Mouse (Mus musculus) thymus, adult 2 months (tissue): ENCODE results near the gene Stx8. TPM values are rescaled to one million over a fixed set of nuclear protein-coding genes. Genes with fewer than 3 reads are reported as not detected.
A peak's percentile ranks its signal among the peaks of the same experiment; 100 is the strongest.

Experiments used
- DNase-seq: peaks from one replicate; pipeline ENCODE4 v3.0.0; 2021
- H3K27ac ChIP-seq: fragments of 200-500 bp; 2 replicates; pipeline ENCODE4 v1.5.1; 2012; ENCODE audit warnings: low read length, control low read depth; ENCODE audit not compliant: control insufficient read depth, insufficient read depth
- H3K27me3 ChIP-seq: fragments of 200-500 bp; 2 replicates; pipeline ENCODE4 v1.6.1; 2012; ENCODE audit warnings: mild to moderate bottlenecking, low read length, moderate library complexity, mixed read lengths; ENCODE audit not compliant: control insufficient read depth, insufficient read depth
- H3K36me3 ChIP-seq: fragments of 200-500 bp; 2 replicates; pipeline ENCODE4 v1.6.1; 2012; ENCODE audit warnings: mild to moderate bottlenecking, low read length, moderate library complexity; ENCODE audit not compliant: control insufficient read depth, insufficient read depth
- H3K4me1 ChIP-seq: fragments of 200-500 bp; replicated peaks from 2 replicates; pipeline ENCODE4 v1.6.1; 2012; ENCODE audit warnings: low read length; ENCODE audit not compliant: control insufficient read depth, insufficient read depth
- H3K4me3 ChIP-seq: fragments of 200-500 bp; 2 replicates; pipeline ENCODE4 v1.5.1; 2012; ENCODE audit warnings: mild to moderate bottlenecking, low read length, control low read depth, moderate library complexity; ENCODE audit not compliant: control insufficient read depth, insufficient read depth
- CTCF ChIP-seq: fragments of 200-500 bp; IDR thresholded peaks from 2 replicates; pipeline ENCODE4 v1.5.1; 2012; ENCODE audit warnings: mild to moderate bottlenecking, control low read depth, low read length, moderate library complexity, borderline replicate concordance; ENCODE audit not compliant: control insufficient read depth, poor library complexity, insufficient read depth; ENCODE audit errors: extremely low read depth
- POLR2A ChIP-seq: fragments of 200-500 bp; IDR thresholded peaks from 2 replicates; pipeline ENCODE4 v1.6.1; 2012; ENCODE audit warnings: mild to moderate bottlenecking, low read length, control low read depth, moderate library complexity; ENCODE audit not compliant: control insufficient read depth, poor library complexity, insufficient read depth; ENCODE audit errors: extremely low read depth
- WGBS: fragments of 180-500 bp; shearing (Covaris S2); methylation state at CpG from one replicate; pipeline ENCODE4 v1.1.7; 2018; 5-methylcytosine and 5-hydroxymethylcytosine counted together
- polyA plus RNA-seq: library from polyadenylated mRNA; depleted of rRNA; stranded (reverse); fragments of >200 nt; gene quantifications from 2 replicates; pipeline ENCODE4 v1.2.3, GENCODE M21; 2012

Stx8 gene
- polyA plus RNA-seq, 1 experiment: 8.2 TPM

GRCm38 (mm10) chr11:67921827-67922754 is 43.9 kb upstream of the Stx8 start, which contains the start of gene Usp43:
Gene Usp43 (minus strand): TSS chr11:67922153.
- TF ChIP-seq POLR2A: 0 out of 2 replicates have a peak, but pooled peaks have one; percentile 18
- no peak for TF ChIP-seq CTCF
- peaks cover 8% of the 10 kb centered on the region; the same call in 1 of the 2 replicates for H3K27me3 ChIP-seq
- H3K4me3 ChIP-seq: peak within 1 kb of the TSS; percentile 32
- H3K36me3 ChIP-seq: no peaks in the 10 kb centered on the region
- peaks cover 14% of the 10 kb centered on the region for H3K4me1 ChIP-seq
- WGBS: 1% methylated on average over 79 of the region's 80 CpGs
- H3K27ac ChIP-seq: no peak within 1 kb of the TSS
- peak; percentile 31 for DNase-seq

- Histone ChIP-seq H3K4me1 (peaks cover 14% of the 10 kb centered on the region), H3K36me3 (no peaks in the 10 kb centered on the region), H3K27me3 (peaks cover 8% of the 10 kb centered on the region; the same call in 1 of the 2 replicates), H3K27ac (no peak overlapping the region), H3K4me3 (peak overlapping the region; percentile 32)
- peak; percentile 80 for DNase-seq
- TF ChIP-seq CTCF (no peak), POLR2A (no peak)
- whole genome bisulfite sequencing: under 1% methylated on average over 12 of the region's 12 CpGs
These were observed 43.3 kb upstream of the Stx8 start for GRCm38 (mm10) chr11:67922755-67923125.

GRCm38 (mm10) chr11:67923720-67924119 is 42.3 kb upstream of the Stx8 start:
- Histone ChIP-seq H3K36me3 (no peaks in the 10 kb centered on the region), H3K27ac (no peak overlapping the region), H3K27me3 (peaks cover 8% of the 10 kb centered on the region; the same call in 1 of the 2 replicates), H3K4me3 (no peak overlapping the region), H3K4me1 (peaks cover 14% of the 10 kb centered on the region)
- no peak for TF ChIP-seq POLR2A
- TF ChIP-seq CTCF: no peak
- 98% methylated on average over 5 of the region's 5 CpGs for WGBS
- DNase-seq: no peak

GRCm38 (mm10) chr11:67925000-67925399 is 41.0 kb upstream of the Stx8 start:
- Histone ChIP-seq H3K4me3 (no peak overlapping the region), H3K4me1 (peaks cover 14% of the 10 kb centered on the region), H3K27me3 (peaks cover 8% of the 10 kb centered on the region; the same call in 1 of the 2 replicates), H3K27ac (no peak overlapping the region), H3K36me3 (no peaks in the 10 kb centered on the region)
- no peak for TF ChIP-seq CTCF
- no peak for TF ChIP-seq POLR2A
- DNase-seq: no peak
- WGBS: 95% methylated on average over 13 of the region's 13 CpGs

- WGBS: 33% methylated on average over 15 of the region's 15 CpGs
- Histone ChIP-seq H3K36me3 (no peaks in the 10 kb centered on the region), H3K27me3 (peaks cover 7% of the 10 kb centered on the region; the same call in 1 of the 2 replicates), H3K27ac (no peak overlapping the region), H3K4me3 (no peak overlapping the region), H3K4me1 (peaks cover 11% of the 10 kb centered on the region)
- DNase-seq: no peak
- TF ChIP-seq POLR2A: no peak
- TF ChIP-seq CTCF: no peak
These were observed 39.5 kb upstream of the Stx8 start for GRCm38 (mm10) chr11:67926348-67927055.

GRCm38 (mm10) chr11:67932156-67932555 is 33.8 kb upstream of the Stx8 start:
- no peak for TF ChIP-seq POLR2A
- no peak for TF ChIP-seq CTCF
- Histone ChIP-seq H3K4me3 (no peak overlapping the region), H3K27me3 (no peaks in the 10 kb centered on the region), H3K4me1 (no peaks in the 10 kb centered on the region), H3K36me3 (no peaks in the 10 kb centered on the region), H3K27ac (no peak overlapping the region)
- no peak for DNase-seq
- WGBS: 92% methylated on average over 3 of the region's 3 CpGs
